Mouse (Mus musculus) limb, embryonic 14.5 days (tissue): Measurements from ENCODE around the gene Ccno. TPM values are rescaled to one million over a fixed set of nuclear protein-coding genes. Genes with fewer than 3 reads are reported as not detected.

Source experiments
- ATAC-seq: fragments of 200-750 bp; cut with Nextera tagmentation; 2 replicates; pipeline ENCODE4 v1.8.0; 2017; ENCODE audit warnings: low read depth, moderate number of reproducible peaks, moderate TSS enrichment; ENCODE audit not compliant: low FRiP score
- DNase-seq: peaks from one replicate; pipeline ENCODE4 v3.0.0-alpha.2; 2015; ENCODE audit warnings: low spot score
- H3K27ac ChIP-seq: fragments of 300-500 bp; sonication (generic); replicated peaks from 2 replicates; pipeline ENCODE4 v1.5.1; 2014; ENCODE audit warnings: low read depth, mild to moderate bottlenecking, low read length, moderate library complexity, mixed read lengths
- H3K27me3 ChIP-seq: fragments of 300-500 bp; sonication (generic); 2 replicates; pipeline ENCODE4 v1.6.1; 2014; ENCODE audit warnings: low read length, mixed read lengths; ENCODE audit not compliant: control insufficient read depth, insufficient read depth
- H3K36me3 ChIP-seq: fragments of 300-500 bp; sonication (generic); 2 replicates; pipeline ENCODE4 v1.6.1; 2014; ENCODE audit warnings: mild to moderate bottlenecking, low read length, moderate library complexity, mixed read lengths; ENCODE audit not compliant: control insufficient read depth, insufficient read depth
- H3K4me1 ChIP-seq: fragments of 300-500 bp; sonication (generic); 2 replicates; pipeline ENCODE4 v1.6.1; 2014; ENCODE audit warnings: antibody characterized with exemption, low read length, mixed read lengths; ENCODE audit not compliant: control insufficient read depth, insufficient read depth
- H3K4me2 ChIP-seq: fragments of 300-500 bp; sonication (generic); replicated peaks from 2 replicates; pipeline ENCODE4 v1.6.1; 2014; ENCODE audit warnings: low read depth, mild to moderate bottlenecking, low read length, moderate library complexity; ENCODE audit not compliant: severe bottlenecking
- H3K4me3 ChIP-seq: fragments of 300-500 bp; sonication (generic); replicated peaks from 2 replicates; pipeline ENCODE4 v1.5.1; 2014; ENCODE audit warnings: low read length
- H3K9ac ChIP-seq: fragments of 300-500 bp; sonication (generic); 2 replicates; pipeline ENCODE4 v1.6.1; 2014; ENCODE audit warnings: mild to moderate bottlenecking, low read depth, low read length, moderate library complexity; ENCODE audit not compliant: severe bottlenecking
- H3K9me3 ChIP-seq: fragments of 300-500 bp; sonication (generic); 2 replicates; pipeline ENCODE4 v1.6.1; 2016; ENCODE audit warnings: low read length; ENCODE audit not compliant: control insufficient read depth
- POLR2A ChIP-seq: fragments of 200-500 bp; IDR thresholded peaks from 2 replicates; pipeline ENCODE4 v1.8.0; 2012; ENCODE audit warnings: inconsistent platforms, mild to moderate bottlenecking, moderate library complexity, borderline replicate concordance; ENCODE audit not compliant: insufficient read depth, insufficient read length; ENCODE audit errors: extremely low read depth
- WGBS: fragments of 180-500 bp; shearing (Covaris S2); extraction: QIAGEN DNeasy Blood & Tissue Kit; methylation state at CpG from one replicate; pipeline ENCODE4 v1.1.7; 2014; 5-methylcytosine and 5-hydroxymethylcytosine counted together
- polyA plus RNA-seq, 2 experiments: library from polyadenylated mRNA; depleted of rRNA in 1 of 2; stranded (reverse) in 1 of 2; unstranded in 1 of 2; fragments of >200 nt; fragmentation: Nextera tagmentation in 1 of 2; extraction: Ambion mirVana in 1 of 2; gene quantifications; 2 replicates each; pipeline versions ENCODE4 v1.2.1 to v1.2.3; 2012 to 2014

Gene Ccno
- polyA plus RNA-seq, 2 experiments, result 0.29 to 0.80 TPM

GRCm38 (mm10) chr13:112990346-112990745 is 2.7 kb downstream of the Ccno start:
- Histone ChIP-seq H3K4me2 (no peak overlapping the region), H3K27me3 (peaks cover 91% of the 10 kb centered on the region), H3K27ac (no peak overlapping the region), H3K9me3 (no peaks in the 10 kb centered on the region), H3K9ac (no peak overlapping the region), H3K4me1 (peaks cover 33% of the 10 kb centered on the region), H3K36me3 (no peaks in the 10 kb centered on the region), H3K4me3 (no peak overlapping the region)
- DNase-seq (no peak), ATAC-seq (no peak)
- no peak for TF ChIP-seq POLR2A
- 3% methylated on average over 4 of the region's 4 CpGs for WGBS

DNA sequence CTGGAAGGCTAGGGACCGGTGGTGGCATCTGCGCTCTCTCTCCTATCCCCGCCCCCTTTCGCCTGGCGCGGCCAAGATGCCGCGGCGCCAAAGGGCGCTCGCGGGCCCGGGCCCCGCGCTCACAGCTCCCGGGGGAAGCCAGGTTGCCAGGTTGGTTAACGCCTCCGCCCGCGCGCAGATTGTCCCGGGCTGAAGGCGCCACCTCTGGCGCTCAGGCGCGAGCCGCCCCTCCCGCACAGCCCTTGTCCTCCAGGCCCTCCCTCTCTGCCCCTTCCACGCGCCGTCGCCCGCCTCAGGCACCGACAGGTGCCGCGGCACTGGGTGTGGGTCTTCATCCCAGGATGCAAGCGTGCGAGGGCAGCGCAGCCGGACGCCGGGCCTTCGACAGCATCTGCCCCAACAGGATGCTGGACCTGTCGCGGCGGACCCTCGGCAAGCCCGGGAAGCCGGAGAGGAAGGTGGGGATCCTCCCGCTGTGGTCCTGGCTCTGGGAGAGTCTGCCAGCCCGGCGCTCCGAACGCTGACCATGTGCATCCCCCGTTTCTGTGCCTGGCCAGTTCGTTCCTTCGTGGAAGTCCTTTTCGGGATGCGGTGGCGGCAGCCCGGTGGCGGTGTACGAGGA is 6.0 kb downstream of the Ccno start, which contains the start of gene Mcidas:
Gene Mcidas, plus strand, starts transcription at position 315 of the 622 bp plus-strand sequence.
- ATAC-seq (no peak), DNase-seq (no peak)
- TF ChIP-seq POLR2A, result no peak

GRCm38 (mm10) chr13:112994191-112994590 is 6.6 kb downstream of the Ccno start:
- H3K4me3 ChIP-seq, result peak overlapping the region; percentile 37
- H3K4me2 ChIP-seq, result peak overlapping the region; percentile 62
- no peaks in the 10 kb centered on the region for H3K36me3 ChIP-seq
- H3K4me1 ChIP-seq, result peaks cover 23% of the 10 kb centered on the region
- H3K27ac ChIP-seq, result no peak overlapping the region
- TF ChIP-seq POLR2A, result no peak
- WGBS, result under 1% methylated on average over 25 of the region's 25 CpGs
- H3K9ac ChIP-seq, result 0 out of 2 replicates have a peak overlapping the region, but pooled peaks have one; percentile 7
- H3K27me3 ChIP-seq, result peaks cover 94% of the 10 kb centered on the region
- DNase-seq (no peak), ATAC-seq (no peak)
- no peaks in the 10 kb centered on the region for H3K9me3 ChIP-seq

More for the DNA sequence above, 6.0 kb downstream of the Ccno start, which contains the start of gene Mcidas:
- under 1% methylated on average over 51 of the region's 63 CpGs for WGBS
- H3K9me3 ChIP-seq, result no peaks in the 10 kb centered on the region
- no peaks in the 10 kb centered on the region for H3K36me3 ChIP-seq
- H3K27ac ChIP-seq, result no peak within 1 kb of the TSS
- peaks cover 25% of the 10 kb centered on the region for H3K4me1 ChIP-seq
- H3K27me3 ChIP-seq, result peaks cover 94% of the 10 kb centered on the region
- peak within 1 kb of the TSS; percentile 62 for H3K4me2 ChIP-seq
- peak within 1 kb of the TSS; percentile 37 for H3K4me3 ChIP-seq
- H3K9ac ChIP-seq, result 0 out of 2 replicates have a peak within 1 kb of the TSS, but pooled peaks have one; percentile 7

- no peak for TF ChIP-seq POLR2A
- WGBS, result 48% methylated on average over 4 of the region's 4 CpGs
These were observed 8.8 kb downstream of the Ccno start for GRCm38 (mm10) chr13:112996407-112996806.

DNA sequence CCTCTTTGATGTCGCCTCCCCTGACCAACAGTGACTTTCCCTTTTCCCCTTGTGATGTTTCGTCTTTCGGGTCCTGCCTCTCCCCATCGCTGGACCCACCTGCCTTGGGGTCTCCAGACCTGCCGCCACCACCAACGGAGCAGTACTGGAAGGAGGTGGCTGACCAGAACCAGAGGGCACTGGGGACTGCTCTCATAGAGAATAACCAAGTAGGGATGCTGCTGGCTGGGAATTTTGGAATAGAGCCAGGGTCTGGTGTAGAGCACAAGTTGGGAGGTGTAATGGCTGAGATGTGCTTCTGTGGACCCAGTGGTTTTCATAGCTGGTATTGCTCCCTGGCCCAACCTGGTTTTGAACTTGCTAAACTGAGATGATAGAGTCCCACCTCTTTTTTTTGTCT is 9.8 kb downstream of the Ccno start:
- TF ChIP-seq POLR2A, result no peak
- H3K4me1 ChIP-seq, result peaks cover 15% of the 10 kb centered on the region
- no peaks in the 10 kb centered on the region for H3K36me3 ChIP-seq
- H3K4me2 ChIP-seq, result no peak overlapping the region
- H3K4me3 ChIP-seq, result no peak overlapping the region
- ATAC-seq, result no peak
- H3K27ac ChIP-seq, result no peak overlapping the region
- peaks cover 75% of the 10 kb centered on the region for H3K27me3 ChIP-seq
- DNase-seq, result no peak
- no peak overlapping the region for H3K9ac ChIP-seq
- whole genome bisulfite sequencing, result 66% methylated on average over 6 of the region's 6 CpGs
- H3K9me3 ChIP-seq, result no peaks in the 10 kb centered on the region

More at GRCm38 (mm10) chr13:112996407-112996806, 8.8 kb downstream of the Ccno start:
- Histone ChIP-seq H3K4me2 (no peak overlapping the region), H3K36me3 (no peaks in the 10 kb centered on the region), H3K4me3 (no peak overlapping the region), H3K4me1 (peaks cover 15% of the 10 kb centered on the region), H3K9ac (no peak overlapping the region), H3K27ac (no peak overlapping the region), H3K9me3 (no peaks in the 10 kb centered on the region), H3K27me3 (peaks cover 81% of the 10 kb centered on the region)
- no peak for ATAC-seq
- DNase-seq, result no peak
